Mouse (Mus musculus) embryonic facial prominence, embryonic 13.5 days (tissue): Measurements from ENCODE around the gene Coro1c. TPM values are rescaled to one million over a fixed set of nuclear protein-coding genes. Genes with fewer than 3 reads are reported as not detected.

Experiments
- ATAC-seq: fragments of 200-750 bp; cut with Nextera tagmentation; 2 replicates; pipeline ENCODE4 v1.8.0; 2017; ENCODE audit warnings: low read depth; ENCODE audit not compliant: insufficient number of reproducible peaks, insufficient read depth, low FRiP score, low TSS enrichment
- H3K27ac ChIP-seq: fragments of 300-500 bp; sonication (generic); 2 replicates; pipeline ENCODE4 v1.5.1; 2015; ENCODE audit warnings: moderate library complexity, mild to moderate bottlenecking, inconsistent platforms
- H3K27me3 ChIP-seq: fragments of 300-500 bp; sonication (generic); 2 replicates; pipeline ENCODE4 v1.6.1; 2015; ENCODE audit warnings: mild to moderate bottlenecking, inconsistent platforms
- H3K36me3 ChIP-seq: fragments of 300-500 bp; sonication (generic); 2 replicates; pipeline ENCODE4 v1.6.1; 2015; ENCODE audit warnings: mild to moderate bottlenecking, inconsistent platforms
- H3K4me1 ChIP-seq: fragments of 300-500 bp; sonication (generic); 2 replicates; pipeline ENCODE4 v1.6.1; 2015; ENCODE audit warnings: inconsistent platforms
- H3K4me2 ChIP-seq: fragments of 300-500 bp; sonication (generic); 2 replicates; pipeline ENCODE4 v1.6.1; 2015; ENCODE audit warnings: moderate library complexity, mild to moderate bottlenecking, inconsistent platforms
- H3K4me3 ChIP-seq: fragments of 300-500 bp; sonication (generic); 2 replicates; pipeline ENCODE4 v1.5.1; 2015; ENCODE audit warnings: mild to moderate bottlenecking, inconsistent platforms
- H3K9ac ChIP-seq: fragments of 300-500 bp; sonication (generic); 2 replicates; pipeline ENCODE4 v1.6.1; 2015; ENCODE audit warnings: mild to moderate bottlenecking, inconsistent platforms
- H3K9me3 ChIP-seq: fragments of 300-500 bp; sonication (generic); 2 replicates; pipeline ENCODE4 v1.6.1; 2016; ENCODE audit warnings: inconsistent platforms
- WGBS: fragments of 180-500 bp; shearing (Covaris S2); methylation state at CpG from one replicate; pipeline ENCODE4 v1.1.7; 2015; ENCODE audit warnings: mixed read lengths; 5-methylcytosine and 5-hydroxymethylcytosine counted together
- polyA plus RNA-seq: library from polyadenylated mRNA; unstranded; fragments of >200 nt; fragmentation: Nextera tagmentation; extraction: Ambion mirVana; gene quantifications from 2 replicates; pipeline ENCODE4 v1.2.1, GENCODE M21; 2015

Gene Coro1c
- polyA plus RNA-seq, 1 experiment from 2014 or later: 88.9 TPM

DNA sequence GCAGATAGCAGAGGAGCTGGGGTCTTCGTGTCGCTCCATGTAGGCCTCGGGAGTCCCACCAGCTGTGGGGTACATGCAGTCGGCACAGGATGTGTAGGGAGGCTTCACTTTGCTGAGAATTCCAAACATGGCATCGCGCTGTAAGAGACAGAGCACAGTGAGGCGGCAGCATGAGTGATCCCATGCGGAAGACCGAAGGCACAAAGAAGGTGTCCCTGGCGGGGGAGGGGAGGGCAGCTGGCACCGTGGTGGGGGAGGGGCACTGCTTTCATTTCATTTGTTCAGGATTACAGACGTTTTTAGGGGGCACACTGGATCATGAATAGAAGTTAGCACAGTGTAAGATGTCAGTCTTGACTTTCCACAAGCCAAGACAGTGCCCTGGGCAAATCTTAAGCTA lies 34.8 kb upstream of the Coro1c start:
- Histone ChIP-seq H3K9me3 (no peaks in the 10 kb centered on the region), H3K9ac (no peak overlapping the region), H3K27ac (no peak overlapping the region), H3K36me3 (peaks cover 94% of the 10 kb centered on the region), H3K4me2 (no peak overlapping the region), H3K27me3 (no peaks in the 10 kb centered on the region), H3K4me1 (no peaks in the 10 kb centered on the region), H3K4me3 (no peak overlapping the region)
- ATAC-seq: no peak
- WGBS: 81% methylated on average over 12 of the region's 12 CpGs

DNA sequence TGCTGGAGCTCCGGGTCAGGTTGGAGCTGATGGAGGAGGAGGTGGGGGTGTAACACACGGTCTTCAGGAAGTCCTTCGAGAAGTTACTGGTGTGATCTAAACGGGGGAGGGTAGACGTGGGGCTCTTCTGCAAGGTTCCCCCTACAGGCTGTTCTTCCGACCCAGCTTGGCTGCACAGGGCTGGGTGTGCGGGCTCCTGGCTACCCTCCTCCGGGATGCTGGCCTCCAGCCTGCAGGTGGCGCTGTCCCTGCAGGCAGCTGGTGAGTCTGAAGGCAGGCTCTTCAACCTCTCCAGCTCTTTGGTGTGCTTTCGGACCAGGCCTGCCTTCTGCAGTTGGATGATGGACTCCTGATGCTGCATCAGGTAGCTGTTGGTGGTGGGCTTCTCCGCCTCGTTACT lies 34.0 kb upstream of the Coro1c start:
- H3K36me3 ChIP-seq: peaks cover 90% of the 10 kb centered on the region
- no peaks in the 10 kb centered on the region for H3K4me1 ChIP-seq
- ATAC-seq: no peak
- H3K27ac ChIP-seq: no peak overlapping the region
- no peak overlapping the region for H3K4me3 ChIP-seq
- WGBS: 89% methylated on average over 12 of the region's 12 CpGs
- H3K27me3 ChIP-seq: no peaks in the 10 kb centered on the region
- no peak overlapping the region for H3K9ac ChIP-seq
- no peak overlapping the region for H3K4me2 ChIP-seq
- no peaks in the 10 kb centered on the region for H3K9me3 ChIP-seq

DNA sequence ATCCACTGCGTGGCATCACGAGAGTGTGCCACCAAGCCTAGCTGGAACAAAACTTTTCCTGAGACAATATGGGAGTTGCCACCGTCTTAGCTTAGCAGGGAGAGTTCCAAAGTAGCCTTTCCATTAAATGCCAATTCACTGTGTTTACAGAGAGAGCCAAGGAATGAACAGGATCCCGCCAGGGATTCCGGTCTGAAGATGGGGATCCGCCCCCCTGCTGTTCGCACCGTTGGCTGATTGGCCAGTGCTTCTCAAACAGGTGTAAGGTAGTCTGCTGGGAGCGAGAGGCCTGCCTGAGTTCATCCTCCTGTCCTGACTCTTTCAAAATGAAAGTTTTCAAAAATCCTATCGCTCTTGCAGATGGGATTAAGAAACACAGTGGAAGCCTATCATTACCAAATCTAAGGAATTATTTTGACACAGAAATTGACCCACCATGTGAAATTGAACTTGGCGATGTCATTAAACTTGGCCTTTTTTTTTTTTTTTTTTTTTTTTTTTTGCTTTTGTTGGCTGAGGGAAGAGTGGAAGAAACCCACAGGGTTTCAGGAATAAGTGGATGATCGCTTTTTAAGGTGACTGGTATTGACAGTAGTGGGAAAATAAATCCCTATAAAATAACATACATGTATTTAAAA lies 30.8 kb upstream of the Coro1c start:
- no peak overlapping the region for H3K27ac ChIP-seq
- no peak for ATAC-seq
- H3K9ac ChIP-seq: no peak overlapping the region
- H3K4me2 ChIP-seq: no peak overlapping the region
- H3K27me3 ChIP-seq: no peaks in the 10 kb centered on the region
- WGBS: 46% methylated on average over 12 of the region's 12 CpGs
- H3K36me3 ChIP-seq: peaks cover 70% of the 10 kb centered on the region
- H3K4me1 ChIP-seq: 0 out of 2 replicates have a peak, but pooled peaks cover 4% of the 10 kb centered on the region
- H3K9me3 ChIP-seq: no peaks in the 10 kb centered on the region
- H3K4me3 ChIP-seq: no peak overlapping the region

DNA sequence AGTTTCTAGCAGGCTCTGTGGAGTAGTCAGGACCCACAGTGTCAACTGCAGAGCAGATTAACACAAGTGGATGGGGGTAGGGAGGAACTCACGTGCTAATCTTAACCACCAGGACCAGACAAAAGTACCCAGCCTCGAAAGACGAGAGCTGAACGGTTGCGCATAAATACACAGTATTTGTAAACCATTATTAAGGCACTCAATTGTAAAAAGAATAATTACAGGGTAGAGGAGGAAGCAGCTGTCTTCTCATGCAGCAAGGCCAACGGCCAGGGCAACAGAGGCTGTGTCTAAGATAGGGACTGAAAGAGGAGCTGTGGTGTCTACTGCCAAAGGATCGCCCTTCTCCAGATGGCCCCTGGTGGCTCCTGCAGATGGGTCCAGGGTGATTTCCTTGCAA lies 29.1 kb upstream of the Coro1c start:
- peaks cover 52% of the 10 kb centered on the region for H3K36me3 ChIP-seq
- H3K4me1 ChIP-seq: 0 out of 2 replicates have a peak, but pooled peaks cover 8% of the 10 kb centered on the region
- H3K27ac ChIP-seq: no peak overlapping the region
- WGBS: 58% methylated on average over 7 of the region's 7 CpGs
- H3K4me3 ChIP-seq: no peak overlapping the region
- ATAC-seq: no peak
- H3K9me3 ChIP-seq: no peaks in the 10 kb centered on the region
- H3K9ac ChIP-seq: no peak overlapping the region
- no peaks in the 10 kb centered on the region for H3K27me3 ChIP-seq
- no peak overlapping the region for H3K4me2 ChIP-seq

DNA sequence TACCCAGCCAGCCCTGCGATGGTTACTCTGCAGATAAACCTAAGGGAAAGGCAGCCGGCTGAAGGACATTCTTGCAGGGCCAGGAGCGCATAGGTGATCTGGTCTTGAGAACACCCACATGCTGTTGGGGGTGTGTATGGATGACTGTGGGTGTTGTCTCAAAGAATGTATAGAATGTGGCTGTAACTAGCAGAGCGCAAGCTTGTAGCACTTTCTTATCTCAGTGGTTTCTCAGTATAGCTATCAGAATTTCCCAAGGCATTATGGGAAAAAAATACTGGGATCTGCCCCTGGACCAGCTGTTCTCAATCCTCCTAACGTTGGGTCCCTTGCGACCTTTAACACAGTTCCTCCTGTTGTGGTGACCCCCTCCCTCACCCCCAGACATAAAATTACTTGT lies 25.3 kb upstream of the Coro1c start:
- no peak overlapping the region for H3K4me2 ChIP-seq
- no peaks in the 10 kb centered on the region for H3K27me3 ChIP-seq
- no peak for ATAC-seq
- H3K27ac ChIP-seq: peak overlapping the region; percentile 13; the same call in 1 of the 2 replicates
- no peaks in the 10 kb centered on the region for H3K9me3 ChIP-seq
- H3K4me3 ChIP-seq: no peak overlapping the region
- no peak overlapping the region for H3K9ac ChIP-seq
- WGBS: 67% methylated on average over 6 of the region's 6 CpGs
- H3K4me1 ChIP-seq: peaks cover 20% of the 10 kb centered on the region
- H3K36me3 ChIP-seq: peaks cover 20% of the 10 kb centered on the region

DNA sequence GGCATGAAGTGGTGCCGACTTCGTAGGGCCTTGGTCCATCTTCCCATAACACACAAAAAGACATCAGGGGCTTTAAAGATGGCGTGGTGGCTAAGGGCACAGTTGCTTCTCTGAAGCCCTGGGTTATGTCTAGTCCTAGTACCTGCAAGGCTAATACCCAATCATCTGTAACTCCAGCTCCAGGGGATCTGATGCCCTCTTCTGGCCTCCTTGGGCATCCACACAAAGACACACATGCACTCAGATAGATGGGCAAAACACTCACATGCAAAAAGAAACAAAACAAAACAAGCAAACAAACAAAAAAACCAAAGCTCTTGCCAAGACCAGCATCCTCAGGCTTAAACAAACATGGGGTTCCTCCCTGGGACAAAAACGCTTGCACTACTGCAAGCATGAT lies 24.9 kb upstream of the Coro1c start:
- no peak overlapping the region for H3K4me3 ChIP-seq
- WGBS: 79% methylated on average over 4 of the region's 4 CpGs
- H3K4me1 ChIP-seq: peaks cover 20% of the 10 kb centered on the region
- no peaks in the 10 kb centered on the region for H3K9me3 ChIP-seq
- peaks cover 15% of the 10 kb centered on the region for H3K36me3 ChIP-seq
- ATAC-seq: no peak
- no peak overlapping the region for H3K9ac ChIP-seq
- H3K27ac ChIP-seq: peak overlapping the region; percentile 13; the same call in 1 of the 2 replicates
- H3K4me2 ChIP-seq: no peak overlapping the region
- no peaks in the 10 kb centered on the region for H3K27me3 ChIP-seq

DNA sequence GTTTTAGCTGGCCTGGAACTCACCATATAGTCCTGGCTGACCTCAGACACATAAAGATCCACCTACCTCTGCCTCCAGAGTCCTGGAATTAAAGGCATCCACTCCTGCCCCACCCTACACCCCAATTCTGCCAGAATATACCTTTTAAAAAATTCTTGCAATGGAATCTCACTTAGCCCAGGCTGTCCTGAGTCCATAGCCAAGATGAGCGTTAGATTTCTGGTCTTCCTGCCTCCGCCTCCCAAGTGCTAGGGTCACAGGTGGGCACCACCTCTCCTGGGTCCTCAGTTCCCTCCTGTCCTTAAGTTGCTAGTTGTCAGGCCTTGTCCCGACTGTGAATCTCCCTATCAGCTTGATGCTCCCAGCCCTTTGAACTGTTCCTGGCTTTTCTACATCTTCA lies 23.8 kb upstream of the Coro1c start:
- H3K27me3 ChIP-seq: no peaks in the 10 kb centered on the region
- peaks cover 20% of the 10 kb centered on the region for H3K4me1 ChIP-seq
- H3K36me3 ChIP-seq: peaks cover 8% of the 10 kb centered on the region
- H3K4me2 ChIP-seq: no peak overlapping the region
- ATAC-seq: no peak
- no peak overlapping the region for H3K9ac ChIP-seq
- WGBS: 71% methylated on average over 3 of the region's 3 CpGs
- H3K27ac ChIP-seq: no peak overlapping the region; the same call in 1 of the 2 replicates
- no peak overlapping the region for H3K4me3 ChIP-seq
- peaks cover 4% of the 10 kb centered on the region; the same call in 1 of the 2 replicates for H3K9me3 ChIP-seq

DNA sequence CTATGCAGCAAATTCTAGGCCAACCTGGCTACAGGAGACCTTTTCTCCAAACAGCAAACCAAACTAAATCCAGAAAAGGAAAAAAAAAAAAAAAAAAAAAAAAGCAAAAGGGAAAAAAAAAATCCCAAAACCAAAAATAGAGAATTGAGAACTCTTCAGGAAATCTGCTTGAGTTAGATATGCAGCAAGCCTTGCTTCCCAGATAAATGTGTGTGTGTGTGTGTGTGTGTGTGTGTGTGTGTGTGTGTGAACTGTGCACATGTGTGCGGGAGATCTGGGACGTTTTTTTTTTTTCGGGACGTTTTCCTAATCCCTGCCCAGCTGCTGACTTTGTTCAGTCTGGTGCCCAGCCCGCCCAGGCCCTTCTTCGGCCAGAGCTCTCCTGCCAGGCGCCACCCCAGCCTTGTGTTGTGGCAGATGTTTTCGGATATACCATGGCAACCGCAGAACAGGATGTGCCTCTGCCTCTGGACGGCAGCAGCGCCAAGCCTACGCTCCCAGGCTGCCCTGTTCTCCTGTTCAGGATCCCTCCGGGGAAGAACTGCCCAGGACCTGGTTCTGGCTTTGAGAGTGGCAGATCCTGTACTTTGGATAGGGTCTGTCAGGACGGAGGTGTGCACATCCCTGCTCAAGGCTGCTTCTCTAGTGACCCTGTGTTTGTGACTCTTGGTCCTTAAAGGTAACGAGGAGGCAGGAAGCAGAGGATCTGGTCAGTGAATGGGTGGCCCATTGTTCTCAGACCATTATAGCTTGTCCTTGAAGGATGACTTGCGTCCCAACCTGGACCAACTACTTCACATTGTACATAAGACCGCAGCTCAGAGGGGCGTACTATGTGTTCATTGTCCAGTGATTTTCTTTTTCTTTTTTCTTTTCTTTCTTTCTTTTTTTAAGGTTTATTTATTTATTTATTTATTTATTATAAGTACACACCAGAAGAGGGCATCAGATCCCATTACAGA lies 22.4 kb upstream of the Coro1c start:
- H3K36me3 ChIP-seq: peaks cover 5% of the 10 kb centered on the region
- peak overlapping the region; percentile 44; the same call in 1 of the 2 replicates for H3K9ac ChIP-seq
- no peak for ATAC-seq
- 24% methylated on average over 18 of the region's 18 CpGs for WGBS
- no peaks in the 10 kb centered on the region for H3K27me3 ChIP-seq
- H3K4me1 ChIP-seq: peaks cover 20% of the 10 kb centered on the region
- H3K27ac ChIP-seq: peak overlapping the region; percentile 55; the same call in 1 of the 2 replicates
- peaks cover 4% of the 10 kb centered on the region; the same call in 1 of the 2 replicates for H3K9me3 ChIP-seq
- no peak overlapping the region for H3K4me3 ChIP-seq
- H3K4me2 ChIP-seq: peak overlapping the region; percentile 33

DNA sequence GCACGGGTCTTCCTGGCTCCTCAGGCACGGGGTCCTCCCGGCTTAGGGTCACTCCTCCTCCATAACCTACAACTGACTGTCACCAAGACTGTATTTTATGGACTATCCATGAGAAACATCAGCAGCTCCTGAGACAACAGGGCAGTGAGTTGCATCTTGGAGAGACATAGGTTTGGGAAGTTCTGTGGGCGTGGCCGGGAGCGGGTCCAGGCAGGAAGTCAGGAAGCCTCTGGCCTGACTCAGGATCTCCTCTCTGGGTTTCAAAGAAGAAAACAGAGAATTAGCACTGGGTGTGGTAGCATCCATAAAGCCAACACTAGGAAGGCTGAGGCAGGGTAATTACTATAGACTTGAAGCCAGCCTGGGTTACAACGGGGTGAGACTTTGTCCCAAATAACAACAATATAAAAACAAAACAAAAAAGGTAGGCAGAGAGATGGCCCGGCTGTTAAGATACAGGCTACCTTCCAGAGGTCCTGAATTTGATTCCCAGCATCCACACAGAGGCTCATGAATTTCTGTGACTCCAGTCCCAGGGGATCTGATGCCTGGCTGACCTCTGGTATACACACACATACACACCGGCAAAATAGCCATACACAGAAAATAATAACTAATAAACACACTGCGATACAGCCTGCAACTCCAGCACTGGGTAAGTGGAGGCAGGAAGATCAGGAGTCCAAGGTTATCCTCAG lies 21.5 kb upstream of the Coro1c start:
- Histone ChIP-seq H3K9me3 (peaks cover 4% of the 10 kb centered on the region; the same call in 1 of the 2 replicates), H3K27ac (no peak overlapping the region), H3K4me3 (no peak overlapping the region), H3K36me3 (no peaks in the 10 kb centered on the region), H3K27me3 (no peaks in the 10 kb centered on the region), H3K4me1 (peaks cover 20% of the 10 kb centered on the region), H3K4me2 (no peak overlapping the region), H3K9ac (no peak overlapping the region)
- ATAC-seq: no peak
- 53% methylated on average over 10 of the region's 10 CpGs for WGBS

DNA sequence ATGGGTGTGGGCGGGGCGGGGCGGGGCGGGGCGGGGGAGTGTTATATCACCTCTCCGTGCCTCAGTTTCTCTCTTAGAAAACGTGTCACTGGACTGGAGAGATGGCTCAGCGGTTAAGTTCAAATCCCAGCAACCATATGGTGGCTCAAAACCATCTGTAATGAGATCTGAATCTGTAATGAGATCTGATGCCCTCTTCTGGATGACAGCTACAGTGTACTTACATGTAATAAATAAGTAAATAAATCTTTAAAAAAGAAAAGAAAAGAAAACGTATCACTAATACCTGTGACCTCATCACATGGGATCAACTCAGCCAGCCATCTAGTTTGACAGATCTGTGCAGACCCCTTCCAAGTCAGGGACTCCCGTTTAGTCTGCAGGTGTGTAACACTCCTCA lies 21.0 kb upstream of the Coro1c start:
- no peak overlapping the region for H3K9ac ChIP-seq
- peaks cover 17% of the 10 kb centered on the region for H3K4me1 ChIP-seq
- no peak for ATAC-seq
- no peaks in the 10 kb centered on the region for H3K27me3 ChIP-seq
- H3K9me3 ChIP-seq: peaks cover 4% of the 10 kb centered on the region; the same call in 1 of the 2 replicates
- no peak overlapping the region for H3K4me3 ChIP-seq
- no peaks in the 10 kb centered on the region for H3K36me3 ChIP-seq
- 61% methylated on average over 10 of the region's 10 CpGs for WGBS
- no peak overlapping the region for H3K27ac ChIP-seq
- H3K4me2 ChIP-seq: no peak overlapping the region

DNA sequence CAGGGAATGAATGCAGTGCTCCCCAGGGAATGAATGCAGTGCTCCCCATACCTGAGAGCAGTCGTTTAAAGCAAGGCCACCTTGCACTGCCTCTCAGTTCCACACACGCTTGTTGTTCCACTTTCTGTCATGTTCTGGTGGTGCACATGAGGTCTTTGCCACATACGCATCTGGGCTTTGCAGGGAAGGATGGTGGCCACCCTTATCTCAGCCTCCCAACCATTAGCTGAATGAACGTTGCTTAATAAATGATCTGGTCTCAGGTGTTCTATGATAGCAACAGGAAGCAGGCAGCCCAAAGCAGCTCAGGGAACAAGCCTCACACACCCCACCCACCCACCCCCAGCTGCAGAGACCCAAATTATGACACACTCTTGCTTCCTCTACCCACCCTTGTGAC lies 16.1 kb upstream of the Coro1c start:
- Histone ChIP-seq H3K4me3 (no peak overlapping the region), H3K4me1 (peaks cover 5% of the 10 kb centered on the region; the same call in 1 of the 2 replicates), H3K36me3 (no peaks in the 10 kb centered on the region), H3K4me2 (no peak overlapping the region), H3K27me3 (no peaks in the 10 kb centered on the region), H3K27ac (no peak overlapping the region), H3K9me3 (peaks cover 4% of the 10 kb centered on the region; the same call in 1 of the 2 replicates), H3K9ac (no peak overlapping the region)
- 81% methylated on average over 4 of the region's 4 CpGs for WGBS
- ATAC-seq: no peak
